Mouse (Mus musculus) layer of hippocampus, adult 18-20 months (tissue): ENCODE measurements at regions not wholly inside any gene's neighbourhood (a gene's known extent, or its start where the extent isn't known, plus 50 kb on each side); places are given as distances from the start of the nearest gene placed in this dataset.

ENCODE experiments used
- DNase-seq, 2 experiments: peaks; one replicate each; pipeline ENCODE4 v3.0.0; 2022; ENCODE audit warnings: low spot score in 2 of 2

GRCm38 (mm10) chr6:66480207-66480606 lies 55.0 kb upstream of the Mad2l1 start:
- no peak for DNase-seq

- no peak for DNase-seq
These were observed 52.4 kb upstream of the Mad2l1 start for GRCm38 (mm10) chr6:66482797-66483196.
